Mouse (Mus musculus) heart, adult 2 months (tissue): ENCODE data around the gene Catsperz. TPM values are rescaled to one million over a fixed set of nuclear protein-coding genes. Genes with fewer than 3 reads are reported as not detected.

ENCODE experiments used
- DNase-seq, 2 experiments: peaks; one replicate each; pipeline ENCODE4 v3.0.0; 2021
- H3K27ac ChIP-seq: fragments of 200-600 bp; 2 replicates; pipeline ENCODE4 v1.8.1; 2022
- H3K27me3 ChIP-seq: fragments of 200-500 bp; 2 replicates; pipeline ENCODE4 v1.6.1; 2012; ENCODE audit warnings: mild to moderate bottlenecking, low read length, inconsistent platforms, mixed read lengths; ENCODE audit not compliant: control insufficient read depth, insufficient read depth
- H3K36me3 ChIP-seq: fragments of 200-500 bp; 2 replicates; pipeline ENCODE4 v1.6.1; 2012; ENCODE audit warnings: low read length, inconsistent platforms; ENCODE audit not compliant: control insufficient read depth, insufficient read depth
- H3K4me1 ChIP-seq: fragments of 200-500 bp; 2 replicates; pipeline ENCODE4 v1.6.1; 2011; ENCODE audit warnings: low read length; ENCODE audit not compliant: control insufficient read depth, insufficient read depth
- H3K4me3 ChIP-seq: fragments of 200-600 bp; 2 replicates; pipeline ENCODE4 v1.8.1; 2022
- H3K79me2 ChIP-seq: fragments of 200-500 bp; replicated peaks from 2 replicates; pipeline ENCODE4 v1.6.1; 2012; ENCODE audit warnings: mild to moderate bottlenecking, inconsistent platforms, low read length, moderate library complexity, mixed read lengths; ENCODE audit not compliant: control insufficient read depth, insufficient read depth
- H3K9ac ChIP-seq: fragments of 200-500 bp; 2 replicates; pipeline ENCODE4 v1.6.1; 2012; ENCODE audit warnings: low read depth, mild to moderate bottlenecking, control low read depth, inconsistent platforms, low read length, mixed read lengths
- CTCF ChIP-seq: fragments of 200-600 bp; IDR thresholded peaks from 2 replicates; pipeline ENCODE4 v1.8.1; 2022; ENCODE audit warnings: antibody characterized with exemption, mild to moderate bottlenecking, moderate library complexity
- EP300 ChIP-seq: fragments of 200-500 bp; IDR thresholded peaks from 2 replicates; pipeline ENCODE4 v1.6.1; 2011; ENCODE audit warnings: low read depth, low read length, control low read depth; ENCODE audit not compliant: insufficient read depth
- POLR2A ChIP-seq: fragments of 200-500 bp; IDR thresholded peaks from 2 replicates; pipeline ENCODE4 v1.6.1; 2011; ENCODE audit warnings: mild to moderate bottlenecking, low read depth, low read length, control low read depth; ENCODE audit not compliant: insufficient read depth
- WGBS: fragments of 180-500 bp; shearing (Covaris S2); methylation state at CpG from one replicate; pipeline ENCODE4 v1.1.7; 2018; 5-methylcytosine and 5-hydroxymethylcytosine counted together
- intact Hi-C: fragments of 180-260 bp; cut with DNase I; formaldehyde crosslinking; loops from one replicate; pipeline ENCODE4 v1.15.1; 2025
- polyA plus RNA-seq: library from polyadenylated mRNA; depleted of rRNA; stranded (reverse); fragments of >200 nt; gene quantifications from 2 replicates; pipeline ENCODE4 v1.2.3, GENCODE M21; 2012
- total RNA-seq, 2 experiments: library from RNA; stranded (reverse); gene quantifications; 2 replicates each; pipeline ENCODE4 v1.2.3; 2021

Catsperz gene
- total and polyA plus RNA-seq, 3 experiments, result 0.23 TPM; not detected in 2

GRCm38 (mm10) chr19:6970460-6971085, 45.4 kb upstream of the Catsperz start:
- Histone ChIP-seq H3K79me2 (no peaks in the 10 kb centered on the region; the same call in 1 of the 2 replicates), H3K9ac (no peak overlapping the region), H3K27me3 (no peaks in the 10 kb centered on the region), H3K4me3 (no peak overlapping the region), H3K4me1 (peaks cover 2% of the 10 kb centered on the region), H3K27ac (no peak overlapping the region), H3K36me3 (no peaks in the 10 kb centered on the region)
- no peak for TF ChIP-seq EP300
- no peak for TF ChIP-seq CTCF
- intact Hi-C loops, result no loop called here
- 33% methylated on average over 11 of the region's 11 CpGs for WGBS
- DNase-seq, result no peak

GRCm38 (mm10) chr19:6969665-6970381, 44.6 kb upstream of the Catsperz start:
- H3K27ac ChIP-seq, result peak overlapping the region; percentile 92
- peak; percentile 86 to 89 for DNase-seq
- 1% methylated on average over 54 of the region's 55 CpGs for WGBS
- TF ChIP-seq EP300 (no peak), POLR2A (peak; percentile 61), CTCF (peak; percentile 81)
- peak overlapping the region; percentile 62 for H3K4me3 ChIP-seq
- no peaks in the 10 kb centered on the region; the same call in 1 of the 2 replicates for H3K79me2 ChIP-seq
- no peaks in the 10 kb centered on the region for H3K36me3 ChIP-seq
- peak overlapping the region; percentile 94 for H3K9ac ChIP-seq
- H3K4me1 ChIP-seq, result peaks cover 2% of the 10 kb centered on the region
- no peaks in the 10 kb centered on the region for H3K27me3 ChIP-seq
- intact Hi-C loops, result loop anchor here (1.0 kb wide), 1 partner anchor 46 kb away; no protein-coding TSS in a partner anchor

- 3% methylated on average over 19 of the region's 20 CpGs for WGBS
These were observed 44.1 kb upstream of the Catsperz start for GRCm38 (mm10) chr19:6969291-6969664.

GRCm38 (mm10) chr19:6968491-6969271, 43.5 kb upstream of the Catsperz start:
- Histone ChIP-seq H3K36me3 (no peaks in the 10 kb centered on the region), H3K79me2 (no peaks in the 10 kb centered on the region; the same call in 1 of the 2 replicates), H3K27me3 (no peaks in the 10 kb centered on the region), H3K27ac (peak overlapping the region; percentile 92), H3K9ac (peak overlapping the region; percentile 94), H3K4me1 (peaks cover 2% of the 10 kb centered on the region), H3K4me3 (peak overlapping the region; percentile 62)
- intact Hi-C loops, result loop anchor here (1.0 kb wide), 2 partner anchors 16 to 44 kb away; no protein-coding TSS in a partner anchor
- peak in 1 of 2 experiments; percentile 42 for DNase-seq
- no peak for TF ChIP-seq POLR2A
- 25% methylated on average over 15 of the region's 15 CpGs for WGBS

More at GRCm38 (mm10) chr19:6969291-6969664, 44.1 kb upstream of the Catsperz start:
- TF ChIP-seq POLR2A (no peak), EP300 (0 out of 2 replicates have a peak, but pooled peaks have one; percentile 4), CTCF (no peak)
- no peak for DNase-seq
- Histone ChIP-seq H3K4me3 (peak overlapping the region; percentile 62), H3K36me3 (no peaks in the 10 kb centered on the region), H3K4me1 (peaks cover 2% of the 10 kb centered on the region), H3K27me3 (no peaks in the 10 kb centered on the region), H3K27ac (peak overlapping the region; percentile 92), H3K79me2 (no peaks in the 10 kb centered on the region; the same call in 1 of the 2 replicates), H3K9ac (peak overlapping the region; percentile 94)
- intact Hi-C loops, result loop anchor here (1.0 kb wide), 1 partner anchor 45 kb away; no protein-coding TSS in a partner anchor

- no peak for TF ChIP-seq EP300
- no peak for TF ChIP-seq CTCF
- TF ChIP-seq POLR2A, result no peak
- Histone ChIP-seq H3K36me3 (no peaks in the 10 kb centered on the region), H3K27me3 (no peaks in the 10 kb centered on the region), H3K27ac (no peak overlapping the region), H3K4me1 (peaks cover 7% of the 10 kb centered on the region), H3K9ac (no peak overlapping the region), H3K4me3 (no peak overlapping the region), H3K79me2 (no peaks in the 10 kb centered on the region)
- no peak for DNase-seq
- intact Hi-C loops, result no loop called here
- 81% methylated on average over 10 of the region's 10 CpGs for WGBS
These were observed 31.3 kb upstream of the Catsperz start for GRCm38 (mm10) chr19:6956461-6956860.
